Mouse (Mus musculus): ENCODE measurements around the gene Ifih1.

Gene Ifih1

GRCm38 (mm10) chr2:62549659-62550058 lies 96.4 kb downstream of the Ifih1 start:
- no peak for DNase-seq (ENCODE audit: low spot score in 2 of 2)

GRCm38 (mm10) chr2:62549131-62549530 lies 96.9 kb downstream of the Ifih1 start:
- no peak for DNase-seq (ENCODE audit: low spot score in 2 of 2)

- no peak for DNase-seq (ENCODE audit: low spot score in 2 of 2)
These were observed 98.0 kb downstream of the Ifih1 start for GRCm38 (mm10) chr2:62548104-62548503.
